Mouse (Mus musculus) activated CD4-positive, CD25-positive, alpha-beta regulatory T cell, adult 4 months (primary cell): ENCODE measurements around the gene Vps45. TPM values are rescaled to one million over a fixed set of nuclear protein-coding genes. Genes with fewer than 3 reads are reported as not detected.

Source experiments
- ATAC-seq: one replicate; pipeline ENCODE4 v1.8.0; 2017
- polyA plus RNA-seq, 2 experiments: library from polyadenylated mRNA; unstranded; fragments of 100-300 nt; shearing (Covaris generic); gene quantifications; one replicate each; pipeline ENCODE4 v1.2.1; 2017

Gene Vps45
- polyA plus RNA-seq, 2 experiments from 2014 or later: 18.8 to 22.7 TPM

- ATAC-seq: no peak
Measured at GRCm38 (mm10) chr3:96036796-96037195, 21.5 kb downstream of the Vps45 start.

- no peak for ATAC-seq
Measured at GRCm38 (mm10) chr3:96033046-96033445, 25.2 kb downstream of the Vps45 start.

GRCm38 (mm10) chr3:96032652-96033017, 25.6 kb downstream of the Vps45 start:
- no peak for ATAC-seq

GRCm38 (mm10) chr3:96031991-96032651, 26.1 kb downstream of the Vps45 start:
- ATAC-seq: peak; percentile 82

GRCm38 (mm10) chr3:96029766-96030165, 28.5 kb downstream of the Vps45 start:
- ATAC-seq: no peak

- ATAC-seq: no peak
Measured at GRCm38 (mm10) chr3:96029336-96029735, 28.9 kb downstream of the Vps45 start.

- ATAC-seq: no peak
Measured at GRCm38 (mm10) chr3:96027875-96028274, 30.4 kb downstream of the Vps45 start.

- no peak for ATAC-seq
Measured at GRCm38 (mm10) chr3:96027145-96027544, 31.1 kb downstream of the Vps45 start.

- no peak for ATAC-seq
Measured at GRCm38 (mm10) chr3:96021421-96022128, 36.7 kb downstream of the Vps45 start.

GRCm38 (mm10) chr3:96020735-96021134, 37.5 kb downstream of the Vps45 start:
- no peak for ATAC-seq

- no peak for ATAC-seq
Measured at GRCm38 (mm10) chr3:96017461-96017860, 40.8 kb downstream of the Vps45 start.

GRCm38 (mm10) chr3:96016257-96016889, 41.9 kb downstream of the Vps45 start:
- no peak for ATAC-seq

- no peak for ATAC-seq
Measured at GRCm38 (mm10) chr3:96015681-96016080, 42.6 kb downstream of the Vps45 start.

- no peak for ATAC-seq
Measured at GRCm38 (mm10) chr3:96012805-96013204, 45.5 kb downstream of the Vps45 start.

GRCm38 (mm10) chr3:96008463-96008862, 49.8 kb downstream of the Vps45 start:
- no peak for ATAC-seq

- no peak for ATAC-seq
Measured at GRCm38 (mm10) chr3:96001560-96001959, 56.7 kb downstream of the Vps45 start.

- no peak for ATAC-seq
Measured at GRCm38 (mm10) chr3:96000921-96001501, 57.3 kb downstream of the Vps45 start.

GRCm38 (mm10) chr3:96000080-96000632, 58.1 kb downstream of the Vps45 start:
- ATAC-seq: no peak

GRCm38 (mm10) chr3:95999308-96000079, 58.8 kb downstream of the Vps45 start:
- ATAC-seq: no peak

- ATAC-seq: no peak
Measured at GRCm38 (mm10) chr3:95997203-95997721, 61.0 kb downstream of the Vps45 start.

GRCm38 (mm10) chr3:95996451-95997073, 61.7 kb downstream of the Vps45 start:
- ATAC-seq: no peak
